Mouse (Mus musculus): ENCODE data around the gene Gm21973.

Gene Gm21973

GRCm38 (mm10) chr15:10399795-10400194 lies 74.6 kb downstream of the Gm21973 start:
- DNase-seq (ENCODE audit: low read depth, low spot score), result no peak

DNA sequence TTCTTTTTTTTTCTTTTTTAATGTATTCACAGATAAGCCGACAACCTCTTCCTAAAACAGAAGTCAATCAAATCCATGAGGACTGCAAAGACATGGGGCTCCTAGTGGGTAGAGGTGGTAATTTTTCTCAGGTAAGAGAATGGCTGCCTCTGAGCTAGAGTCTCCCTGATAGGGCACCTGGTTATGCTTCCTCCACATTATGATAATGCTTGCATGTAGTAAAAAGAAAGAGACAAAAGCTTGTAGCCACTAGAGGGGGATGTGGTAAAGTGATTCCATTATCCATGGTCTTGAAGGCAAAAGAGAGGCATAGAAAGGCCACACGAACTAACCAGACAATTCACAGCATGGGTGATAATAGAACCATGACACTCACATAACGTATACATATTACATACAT lies 75.2 kb downstream of the Gm21973 start:
- DNase-seq (ENCODE audit: low read depth, low spot score), result peak; percentile 49

DNA sequence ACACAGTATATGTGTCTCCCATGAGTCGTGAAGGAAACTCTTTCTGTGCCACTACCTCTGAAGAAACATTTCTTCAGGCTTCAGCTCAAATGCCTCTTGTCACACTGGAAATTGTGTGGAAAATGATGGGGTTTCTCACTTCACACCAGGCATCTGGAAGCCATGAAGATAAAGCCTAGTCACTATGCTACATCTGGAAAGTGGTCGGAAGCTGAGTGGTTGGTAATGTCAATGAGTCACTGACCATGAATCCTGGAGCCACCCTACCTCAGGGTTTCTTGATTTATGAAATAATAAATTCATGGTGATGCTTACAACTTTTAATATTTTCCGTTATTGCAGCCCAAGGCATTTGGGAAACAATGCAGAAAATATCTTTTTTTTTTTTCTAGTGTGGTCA lies 84.7 kb downstream of the Gm21973 start:
- DNase-seq (ENCODE audit: low read depth, low spot score), result no peak

DNA sequence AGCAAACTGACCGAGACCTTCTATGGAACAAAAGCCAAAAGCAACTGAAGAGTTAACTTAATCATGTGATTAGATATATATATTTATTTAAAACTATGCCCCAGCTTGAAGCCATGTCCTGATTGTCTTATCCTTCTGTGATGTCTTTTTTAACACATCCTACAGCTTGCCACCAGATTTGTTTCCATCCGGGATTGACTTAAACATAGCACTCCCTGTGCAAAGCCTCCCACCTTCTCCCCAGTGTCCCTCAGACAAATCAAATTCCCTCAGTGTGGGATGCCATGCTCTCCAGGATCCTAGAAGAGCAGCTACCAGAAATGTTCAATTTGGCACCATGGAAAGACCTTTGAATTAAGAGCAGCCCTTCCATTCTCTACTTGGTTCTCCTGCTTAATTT lies 85.7 kb downstream of the Gm21973 start:
- peak; percentile 76 for DNase-seq (ENCODE audit: low read depth, low spot score)

GRCm38 (mm10) chr15:10413656-10414055 lies 88.5 kb downstream of the Gm21973 start:
- DNase-seq (ENCODE audit: low read depth, low spot score), result peak; percentile 79

- no peak for DNase-seq (ENCODE audit: low read depth, low spot score)
Measured at GRCm38 (mm10) chr15:10421138-10421784, 96.1 kb downstream of the Gm21973 start.

DNA sequence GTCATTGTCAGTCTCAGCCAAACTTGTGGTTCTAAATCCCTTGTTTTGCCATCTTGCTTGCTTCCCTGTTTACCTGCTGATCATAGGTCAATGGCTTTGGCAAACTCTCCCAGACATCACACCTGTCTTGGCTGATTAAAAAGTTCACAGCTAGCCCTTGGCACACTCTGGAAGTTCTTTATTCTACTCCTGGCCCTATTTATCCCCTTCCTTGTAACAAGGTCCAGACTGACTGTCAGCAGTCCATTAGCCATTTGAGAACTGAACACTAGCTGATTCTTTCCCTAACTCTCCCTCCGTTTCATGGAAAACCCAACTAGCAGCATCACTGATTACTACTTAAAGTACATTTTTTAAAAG lies 96.6 kb downstream of the Gm21973 start:
- DNase-seq (ENCODE audit: low read depth, low spot score), result no peak

Measured in telencephalon, adult 2 months (tissue).